Mouse (Mus musculus) heart, adult 8-10 months (tissue): ENCODE results near the gene Mbnl3. TPM values are rescaled to one million over a fixed set of nuclear protein-coding genes. Genes with fewer than 3 reads are reported as not detected.

Source experiments
- microRNA-seq: library from miRNA; unstranded; fragments of <30 nt; microRNA quantifications from one replicate; pipeline ENCODE4 v1.2.0, GENCODE M21; 2022
- total RNA-seq, 4 experiments: library from RNA; stranded (reverse); gene quantifications; 2 replicates each; pipeline ENCODE4 v1.2.4; 2022

The Mbnl3 gene
- total RNA-seq, 4 experiments from 2014 or later: 0.25 to 1.6 (median 0.68) TPM

Small RNA genes lying within 50 kb of the gene (microRNA-seq; reads per million reads assigned to microRNA genes)
- not detected for gene Gm23417

Other genes starting within 250 kb of the Mbnl3 start
- 10 to 100 TPM; 17.9 to 25.3 (median 22.0) TPM for gene Rap2c, start 188.5 kb downstream of the Mbnl3 start, total RNA-seq